Mouse (Mus musculus): ENCODE measurements at regions not wholly inside any gene's neighbourhood (a gene's known extent, or its start where the extent isn't known, plus 50 kb on each side); places are given as distances from the start of the nearest gene placed in this dataset.

DNA sequence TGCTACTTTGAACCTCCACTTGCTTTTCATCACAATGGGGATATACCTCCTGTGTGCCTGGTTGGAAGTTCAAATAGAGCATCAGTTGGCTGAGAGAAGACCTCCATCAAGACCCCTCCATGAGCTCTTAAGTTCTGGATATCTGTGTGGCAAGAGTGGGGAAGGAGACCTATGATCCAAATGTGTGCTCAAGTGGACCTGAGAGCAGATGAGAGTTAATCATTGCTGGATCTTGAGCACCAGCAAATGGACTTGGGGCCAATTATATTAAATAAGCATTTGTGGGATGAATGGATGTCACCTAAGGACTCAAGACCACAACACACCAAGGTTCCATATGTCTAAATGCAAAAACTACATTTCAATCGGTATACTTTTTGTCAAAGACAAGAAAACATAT, 88.0 kb downstream of the Ddx1 start:
- TF ChIP-seq CTCF (IDR thresholded peaks at IDR 0.05; ENCODE audit: borderline replicate concordance, control insufficient read depth, extremely low read depth, insufficient read depth, low read length, poor library complexity) (no peak), POLR2A (IDR thresholded peaks at IDR 0.05; ENCODE audit: control insufficient read depth, extremely low read depth, insufficient read depth, low read length, poor library complexity) (no peak)
